Mouse (Mus musculus): Measurements from ENCODE around the gene Fmo6.
A peak's percentile ranks its signal among the peaks of the same experiment; 100 is the strongest.

DNA sequence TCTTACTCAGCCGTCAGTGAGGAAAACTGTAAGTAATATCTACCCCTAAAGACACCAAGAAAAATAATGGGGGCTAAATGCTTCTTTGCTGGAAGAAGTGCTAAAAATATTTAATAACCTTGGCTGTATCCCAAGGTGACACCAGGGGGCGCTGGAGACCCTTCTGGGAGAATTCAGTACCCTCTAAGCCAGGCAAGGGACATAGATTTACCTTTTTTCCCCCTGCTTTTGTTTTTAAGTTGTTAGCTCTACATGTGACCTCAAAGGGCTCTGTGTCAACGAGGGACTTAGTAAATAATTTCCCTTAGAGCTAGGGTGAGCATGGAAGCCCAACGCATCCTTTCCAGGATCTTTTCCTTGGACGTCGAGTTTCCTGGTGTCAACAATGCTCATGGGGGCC is 41.4 kb downstream of the Fmo6 start:
- peak; percentile 71 for TF ChIP-seq CTCF (conservative IDR thresholded peaks at IDR 0.05; ENCODE audit: insufficient read depth, insufficient read length, low read depth, low read length)
- TF ChIP-seq POLR2A (IDR thresholded peaks at IDR 0.05; ENCODE audit: low read depth, low read length) = no peak
